9 mouse cellular contexts compared by ENCODE assay signal in the genomic region with DNA sequence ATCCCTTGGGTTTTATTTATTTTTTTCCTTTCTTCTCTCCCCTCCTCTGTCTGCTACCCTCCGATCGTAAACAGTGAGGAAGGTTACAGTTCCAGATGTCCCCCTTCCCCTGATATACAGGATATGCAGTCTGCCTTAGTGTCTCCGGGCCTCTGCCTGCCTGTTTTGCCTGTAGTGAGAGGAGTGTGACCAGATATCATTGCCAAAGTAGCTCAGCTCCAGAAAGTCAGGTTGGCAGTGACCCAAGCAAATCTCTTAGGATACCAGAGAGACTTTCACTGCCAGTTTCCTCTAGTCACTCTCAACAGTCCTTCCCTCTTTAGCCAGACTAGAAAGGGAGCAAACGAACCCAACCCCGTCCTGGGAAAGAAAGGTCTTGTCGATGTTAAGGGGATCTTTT.
DNase-seq lines count a peak whose midpoint lies in the region; ATAC-seq lines count a peak whose summit lies in the region.
"Had no signal": no experiment of that assay in that cellular context is flagged by ENCODE, and none has a peak within 500 bp of the region (broad histone marks: within the 10 kb centered on the region; RNA-seq: fewer than 3 reads in every experiment).

No protein-coding gene starts in this region.

- H3K4me1 ChIP-seq in liver, embryonic 12.5 days, result no peaks in the 10 kb centered on the region

- H3K9ac ChIP-seq in liver, embryonic 12.5 days, result no peak overlapping the region

- ATAC-seq in liver, embryonic 12.5 days, result no peak

- H3K27ac ChIP-seq in liver, embryonic 12.5 days, result no peak overlapping the region
- H3K27ac ChIP-seq: macrophage had no signal

- DNase-seq in cerebellum, adult 9-11 months, result peak; percentile 59
- DNase-seq in cerebellum, adult 8-10 months, result no peak
- DNase-seq in ovary, adult 18-20 months (ENCODE audit: low spot score), result peak; percentile 41
- no peak for DNase-seq in ovary, postnatal 10 days (ENCODE audit: low spot score)
- peak; percentile 61 to 83 for DNase-seq in heart, postnatal 14 days
- peak; percentile 66 for DNase-seq in lung, postnatal 36 days
- no peak for DNase-seq in Muller cell, postnatal 12 days (ENCODE audit: inconsistent ontology term)

- WGBS in liver, embryonic 12.5 days (ENCODE audit: insufficient replicate concordance), result 59% methylated on average over 6 of the region's 6 CpGs

- no peaks in the 10 kb centered on the region for H3K9me3 ChIP-seq in liver, embryonic 12.5 days (replicated peaks)

- H3K27me3 ChIP-seq in liver, embryonic 12.5 days (replicated peaks), result peaks cover 9% of the 10 kb centered on the region

- H3K36me3 ChIP-seq in liver, embryonic 12.5 days, result no peaks in the 10 kb centered on the region

- H3K4me3 ChIP-seq in liver, embryonic 12.5 days, result no peak overlapping the region

- intact Hi-C loops in heart, postnatal 14 days (cut with DNase I), result loop anchor here (5.0 kb wide), 1 partner anchor 68 kb away; no protein-coding TSS in a partner anchor

- H3K4me2 ChIP-seq in liver, embryonic 12.5 days, result no peak overlapping the region

Comparison
In these comparisons a context has a peak if more than half of its experiments do, and no peak if none do; other contexts are left out.
1. DNase-seq: peak in cerebellum, adult 9-11 months (single experiment), ovary, adult 18-20 months (single experiment), heart, postnatal 14 days (2 of 2) and lung, postnatal 36 days (single experiment); none in cerebellum, adult 8-10 months (single experiment), ovary, postnatal 10 days (single experiment) and Muller cell, postnatal 12 days (single experiment).